Mouse (Mus musculus): ENCODE results near the gene Gnai3. TPM values are rescaled to one million over a fixed set of nuclear protein-coding genes. Genes with fewer than 3 reads are reported as not detected.

The Gnai3 gene
- total and polyA plus RNA-seq, 3 experiments: 13.8 to 136 (median 117) TPM

GRCm38 (mm10) chr3:108164091-108164490 lies 18.1 kb upstream of the Gnai3 start:
- DNase-seq: no peak

GRCm38 (mm10) chr3:108158383-108159037 lies 12.6 kb upstream of the Gnai3 start:
- DNase-seq: no peak

GRCm38 (mm10) chr3:108154656-108155055 lies 8.7 kb upstream of the Gnai3 start, which contains the start of gene Gpr61:
Gene Gpr61 (minus strand): TSS chr3:108154882.
- no peak for DNase-seq

- DNase-seq: no peak
Observed at GRCm38 (mm10) chr3:108152290-108152689, 6.3 kb upstream of the Gnai3 start.

GRCm38 (mm10) chr3:108147386-108148235 lies 1.7 kb upstream of the Gnai3 start:
- DNase-seq: peak; percentile 88

- no peak for DNase-seq
Observed at GRCm38 (mm10) chr3:108146671-108147070, 725 bp upstream of the Gnai3 start.

- DNase-seq: no peak
Observed at GRCm38 (mm10) chr3:108140786-108141185, 5.2 kb downstream of the Gnai3 start.

- no peak for DNase-seq
Observed at GRCm38 (mm10) chr3:108139113-108139512, 6.8 kb downstream of the Gnai3 start.

- peak; percentile 62 for DNase-seq
Observed at GRCm38 (mm10) chr3:108134701-108135100, 11.2 kb downstream of the Gnai3 start.

GRCm38 (mm10) chr3:108132484-108132883 lies 13.5 kb downstream of the Gnai3 start:
- DNase-seq: no peak

GRCm38 (mm10) chr3:108131821-108132220 lies 14.1 kb downstream of the Gnai3 start:
- no peak for DNase-seq

- no peak for DNase-seq
Observed at GRCm38 (mm10) chr3:108131216-108131615, 14.7 kb downstream of the Gnai3 start.

- no peak for DNase-seq
Observed at GRCm38 (mm10) chr3:108129804-108130203, 16.1 kb downstream of the Gnai3 start.

- DNase-seq: no peak
Observed at GRCm38 (mm10) chr3:108129367-108129766, 16.6 kb downstream of the Gnai3 start.

- no peak for DNase-seq
Observed at GRCm38 (mm10) chr3:108128520-108128919, 17.4 kb downstream of the Gnai3 start.

- DNase-seq: no peak
Observed at GRCm38 (mm10) chr3:108126327-108126726, 19.6 kb downstream of the Gnai3 start.

GRCm38 (mm10) chr3:108124131-108124530 lies 21.8 kb downstream of the Gnai3 start:
- DNase-seq: peak; percentile 25

GRCm38 (mm10) chr3:108123242-108123641 lies 22.7 kb downstream of the Gnai3 start:
- DNase-seq: no peak

- DNase-seq: peak; percentile 51
Observed at GRCm38 (mm10) chr3:108121101-108121500, 24.8 kb downstream of the Gnai3 start.

- no peak for DNase-seq
Observed at GRCm38 (mm10) chr3:108117465-108117864, 28.5 kb downstream of the Gnai3 start.

GRCm38 (mm10) chr3:108113591-108114289 lies 32.2 kb downstream of the Gnai3 start:
- no peak for DNase-seq

- DNase-seq: no peak
Observed at GRCm38 (mm10) chr3:108112666-108113065, 33.3 kb downstream of the Gnai3 start.

- DNase-seq: no peak
Observed at GRCm38 (mm10) chr3:108112246-108112645, 33.7 kb downstream of the Gnai3 start.
